ENCODE assay signal across 19 mouse cellular contexts in the genomic region with DNA sequence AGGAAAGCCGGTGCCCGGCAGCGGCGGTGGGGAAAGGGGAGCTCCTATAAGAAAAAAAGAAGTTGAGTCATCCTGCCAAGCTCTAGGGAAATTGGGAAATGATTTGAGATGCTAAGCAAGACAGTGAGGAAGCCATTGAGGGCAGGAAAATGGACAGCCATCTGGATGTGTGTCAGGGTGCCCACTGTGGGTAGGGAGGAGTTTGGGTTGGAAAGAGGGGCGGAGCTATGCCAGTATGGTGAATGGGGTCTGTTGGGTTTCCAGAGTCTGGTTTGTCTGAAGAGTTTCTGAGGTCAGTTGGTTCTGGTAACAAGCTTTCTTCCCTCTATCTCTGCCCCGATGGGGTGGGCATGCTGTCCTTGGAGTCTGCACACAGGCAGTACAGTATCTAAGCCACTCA.
"Had no signal": no experiment of that assay in that cellular context is flagged by ENCODE, and none has a peak within 500 bp of the region (broad histone marks: within the 10 kb centered on the region; RNA-seq: fewer than 3 reads in every experiment).

No protein-coding gene starts in this region.

- H3K4me2 ChIP-seq: limb, embryonic 13.5 days; liver, embryonic 12.5 days; liver, embryonic 15.5 days; lung, embryonic 15.5 days; midbrain, embryonic 12.5 days; midbrain, embryonic 15.5 days; neural tube, embryonic 12.5 days; neural tube, embryonic 15.5 days had no signal

- DNase-seq: liver; lung, adult 18-20 months; lung, postnatal 10 days; lung, postnatal 36 days; right cerebral cortex, adult 18-20 months; right cerebral cortex, postnatal 14 days; right cerebral cortex, postnatal 4 days; thymus, adult 2 months; thymus, postnatal 25 days had no signal

- H3K4me1 ChIP-seq: liver, embryonic 15.5 days; midbrain, embryonic 15.5 days had no signal

- H3K9ac ChIP-seq: limb, embryonic 13.5 days; liver, embryonic 12.5 days; liver, embryonic 15.5 days; lung, embryonic 15.5 days; midbrain, embryonic 12.5 days; midbrain, embryonic 15.5 days; neural tube, embryonic 12.5 days; neural tube, embryonic 15.5 days had no signal

- H3K27me3 ChIP-seq: limb, embryonic 13.5 days; liver, embryonic 12.5 days; liver, embryonic 15.5 days; lung, embryonic 15.5 days; midbrain, embryonic 12.5 days; midbrain, embryonic 15.5 days; neural tube, embryonic 12.5 days; neural tube, embryonic 15.5 days had no signal

- H3K27ac ChIP-seq: limb, embryonic 10.5 days; limb, embryonic 13.5 days; liver, embryonic 12.5 days; liver, embryonic 15.5 days; lung, embryonic 15.5 days; midbrain, embryonic 12.5 days; midbrain, embryonic 15.5 days; neural tube, embryonic 12.5 days; neural tube, embryonic 15.5 days; stomach, postnatal 0 days had no signal

- ATAC-seq: liver, embryonic 12.5 days; midbrain, embryonic 15.5 days had no signal

- H3K9me3 ChIP-seq: limb, embryonic 10.5 days; limb, embryonic 13.5 days; liver, embryonic 12.5 days; liver, embryonic 15.5 days; lung, embryonic 15.5 days; midbrain, embryonic 12.5 days; midbrain, embryonic 15.5 days; neural tube, embryonic 12.5 days; neural tube, embryonic 15.5 days had no signal

- H3K4me3 ChIP-seq: limb, embryonic 10.5 days; limb, embryonic 13.5 days; liver, embryonic 12.5 days; liver, embryonic 15.5 days; lung, embryonic 15.5 days; midbrain, embryonic 12.5 days; midbrain, embryonic 15.5 days; neural tube, embryonic 12.5 days; neural tube, embryonic 15.5 days had no signal
